Mouse (Mus musculus): ENCODE measurements around the gene Cabp7.

DNA sequence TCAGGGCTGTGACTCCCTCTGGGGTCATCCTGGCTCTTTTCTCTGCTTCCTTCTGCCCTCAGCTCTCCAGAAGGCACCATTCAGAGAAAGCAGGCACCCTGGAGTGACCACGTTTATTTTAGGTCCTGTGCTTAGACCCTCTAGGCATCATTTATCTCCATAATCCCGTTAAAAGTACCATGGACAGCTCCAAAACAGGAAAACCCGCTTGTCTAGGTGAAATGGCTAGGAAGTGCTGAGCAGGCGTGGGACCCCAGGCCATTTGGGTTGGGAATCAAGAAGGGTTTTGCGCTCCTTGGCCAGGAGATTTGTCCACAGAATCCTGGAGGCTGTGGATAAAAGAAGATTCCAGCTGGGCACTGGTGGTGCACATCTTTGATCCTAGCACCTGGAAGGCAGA, 17.1 kb upstream of the Cabp7 start:
- TF ChIP-seq POLR2A (IDR thresholded peaks at IDR 0.05; ENCODE audit: low read depth, low read length), result no peak
- no peak for TF ChIP-seq TCF12 (IDR thresholded peaks at IDR 0.05; ENCODE audit: low read depth, low read length)
- TF ChIP-seq PAX5 (IDR thresholded peaks at IDR 0.05; ENCODE audit: low read length), result no peak
- no peak for TF ChIP-seq ZMIZ1 (IDR thresholded peaks at IDR 0.05; ENCODE audit: low read depth, low read length)
- TF ChIP-seq CTCF (conservative IDR thresholded peaks at IDR 0.05 in 1 of 2, IDR thresholded peaks at IDR 0.05 in 1 of 2; ENCODE audit: low read depth in 2 of 2, low read length in 2 of 2), result no peak
